Mouse (Mus musculus): Measurements from ENCODE around the gene Fstl1.

DNA sequence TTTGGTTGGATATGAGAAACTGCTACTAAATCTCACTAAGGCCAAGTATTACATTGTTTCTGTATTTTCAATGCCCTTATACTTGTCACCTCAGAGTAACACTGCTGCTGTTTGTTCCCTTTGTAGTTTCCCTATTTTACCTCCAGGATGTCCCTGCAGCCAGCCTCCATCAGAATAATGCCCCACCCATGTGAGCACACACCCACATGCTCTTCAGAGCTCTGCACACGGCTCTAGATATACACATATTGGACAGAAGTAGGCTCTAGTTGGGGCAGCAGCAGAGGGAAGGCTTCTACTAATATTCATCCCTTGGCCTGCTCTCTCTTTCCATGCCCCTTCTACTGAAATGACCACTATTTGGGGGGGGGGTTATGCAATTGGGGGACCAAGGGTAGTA is 3.7 kb downstream of the Fstl1 start:
- TF ChIP-seq MYB (IDR thresholded peaks at IDR 0.05; ENCODE audit: low read depth, low read length) (no peak), ZNF384 (IDR thresholded peaks at IDR 0.05; ENCODE audit: low read depth, low read length) (no peak), ZMIZ1 (IDR thresholded peaks at IDR 0.05; ENCODE audit: low read depth, low read length) (no peak), CTCF (IDR thresholded peaks at IDR 0.05 in 2 of 3, conservative IDR thresholded peaks at IDR 0.05 in 1 of 3; ENCODE audit: control insufficient read depth in 1 of 3, insufficient read depth in 1 of 3, low read depth in 2 of 3, low read length in 3 of 3, poor library complexity in 1 of 3, severe bottlenecking in 1 of 3) (no peak)

Data from MEL (cell line).